Mouse (Mus musculus) liver, embryonic 14.5 days (tissue): ENCODE measurements around the gene Chd9. TPM values are rescaled to one million over a fixed set of nuclear protein-coding genes. Genes with fewer than 3 reads are reported as not detected.

Experiments used
- ATAC-seq: fragments of 200-750 bp; cut with Nextera tagmentation; 2 replicates; pipeline ENCODE4 v1.8.0; 2017; ENCODE audit warnings: moderate number of reproducible peaks, mild to moderate bottlenecking, moderate library complexity; ENCODE audit not compliant: insufficient read depth
- DNase-seq, 3 experiments: peaks; one replicate each; pipeline ENCODE4 v3.0.0-alpha.2; 2012 to 2013; ENCODE audit warnings: low read depth in 3 of 3, low spot score in 3 of 3
- H3K27ac ChIP-seq: fragments of 300-500 bp; sonication (generic); 2 replicates; pipeline ENCODE4 v1.5.1; 2014; ENCODE audit warnings: moderate library complexity, mild to moderate bottlenecking, control low read depth, inconsistent platforms
- H3K27me3 ChIP-seq: fragments of 300-500 bp; sonication (generic); 2 replicates; pipeline ENCODE4 v1.6.1; 2014; ENCODE audit warnings: mild to moderate bottlenecking, low read length, moderate library complexity; ENCODE audit not compliant: control insufficient read depth, insufficient read depth
- H3K36me3 ChIP-seq: fragments of 300-500 bp; sonication (generic); replicated peaks from 2 replicates; pipeline ENCODE4 v1.6.1; 2014; ENCODE audit warnings: low read depth; ENCODE audit not compliant: control insufficient read depth, insufficient read depth
- H3K4me1 ChIP-seq, 2 experiments: fragments of 200-500 bp in 1 of 2; fragments of 300-500 bp in 1 of 2; sonication (generic) in 1 of 2; replicated peaks; 2 replicates each; pipeline ENCODE4 v1.6.1; 2012 to 2014; ENCODE audit warnings: antibody characterized with exemption in 1 of 2, inconsistent platforms in 1 of 2, low read length in 1 of 2; ENCODE audit not compliant: control insufficient read depth in 2 of 2, insufficient read depth in 2 of 2
- H3K4me2 ChIP-seq: fragments of 300-500 bp; sonication (generic); 2 replicates; pipeline ENCODE4 v1.6.1; 2014; ENCODE audit warnings: low read depth, mild to moderate bottlenecking, control low read depth, moderate library complexity
- H3K4me3 ChIP-seq, 2 experiments: fragments of 200-500 bp in 1 of 2; fragments of 300-500 bp in 1 of 2; sonication (generic) in 1 of 2; 2 replicates each; pipeline ENCODE4 v1.5.1; 2012 to 2014; ENCODE audit warnings: low read depth in 2 of 2, low read length in 2 of 2, mild to moderate bottlenecking in 2 of 2, control low read depth in 1 of 2, inconsistent platforms in 1 of 2, moderate library complexity in 1 of 2; ENCODE audit not compliant: insufficient read depth in 1 of 2
- H3K9ac ChIP-seq: fragments of 300-500 bp; sonication (generic); replicated peaks from 2 replicates; pipeline ENCODE4 v1.6.1; 2014; ENCODE audit warnings: mild to moderate bottlenecking, control low read depth, moderate library complexity
- H3K9me3 ChIP-seq: fragments of 300-500 bp; sonication (generic); 2 replicates; pipeline ENCODE4 v1.6.1; 2016; ENCODE audit warnings: low read length, mixed read lengths; ENCODE audit not compliant: control insufficient read depth
- CTCF ChIP-seq: IDR thresholded peaks from 2 replicates; pipeline ENCODE4 v1.5.1; 2016; ENCODE audit warnings: antibody characterized with exemption, low read depth, control low read depth
- EP300 ChIP-seq: IDR thresholded peaks from 2 replicates; pipeline ENCODE4 v1.6.1; 2016; ENCODE audit warnings: antibody characterized with exemption, low read depth
- WGBS: fragments of 180-500 bp; shearing (Covaris S2); extraction: QIAGEN DNeasy Blood & Tissue Kit; methylation state at CpG from one replicate; pipeline ENCODE4 v1.1.7; 2014; ENCODE audit not compliant: insufficient replicate concordance; 5-methylcytosine and 5-hydroxymethylcytosine counted together
- polyA plus RNA-seq, 2 experiments: library from polyadenylated mRNA; depleted of rRNA in 1 of 2; stranded (reverse) in 1 of 2; unstranded in 1 of 2; fragments of >200 nt; fragmentation: Nextera tagmentation in 1 of 2; extraction: Ambion mirVana in 1 of 2; gene quantifications; 2 replicates each; pipeline versions ENCODE4 v1.2.1 to v1.2.3; 2012 to 2014

Chd9 gene
- polyA plus RNA-seq, 2 experiments: 6.4 to 12.2 TPM

DNA sequence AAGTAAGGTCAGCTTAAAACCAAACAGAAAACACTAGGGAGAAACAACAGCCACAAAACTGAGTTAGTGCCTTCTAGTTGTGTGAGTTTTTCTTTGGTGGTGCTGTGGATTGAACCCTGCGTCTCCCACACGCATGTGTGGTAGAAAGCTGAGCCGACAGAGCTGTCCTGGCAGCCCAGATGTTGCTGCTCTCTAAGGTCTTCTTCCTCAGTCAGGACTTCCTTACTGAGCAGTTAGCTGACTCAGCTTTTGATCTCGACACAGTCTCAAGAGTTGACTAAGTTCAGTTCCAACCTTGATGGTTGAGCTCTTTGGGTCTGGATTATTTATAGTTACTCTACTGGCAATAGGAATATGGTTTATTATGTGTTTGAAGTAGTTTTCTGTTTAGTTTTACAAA, 133.5 kb downstream of the Chd9 start:
- Histone ChIP-seq H3K36me3 (no peaks in the 10 kb centered on the region; the same call in 1 of the 2 replicates), H3K4me1 (0 out of 4 replicates have a peak, but pooled peaks cover 0 to under 1% of the 10 kb centered on the region in 2 experiments), H3K9ac (no peak overlapping the region), H3K9me3 (no peaks in the 10 kb centered on the region), H3K27me3 (no peaks in the 10 kb centered on the region), H3K4me3 (no peak overlapping the region), H3K27ac (no peak overlapping the region), H3K4me2 (no peak overlapping the region)
- 32% methylated on average over 4 of the region's 4 CpGs for WGBS
- no peak for TF ChIP-seq CTCF
- TF ChIP-seq EP300: no peak
- DNase-seq (no peak), ATAC-seq (no peak)

DNA sequence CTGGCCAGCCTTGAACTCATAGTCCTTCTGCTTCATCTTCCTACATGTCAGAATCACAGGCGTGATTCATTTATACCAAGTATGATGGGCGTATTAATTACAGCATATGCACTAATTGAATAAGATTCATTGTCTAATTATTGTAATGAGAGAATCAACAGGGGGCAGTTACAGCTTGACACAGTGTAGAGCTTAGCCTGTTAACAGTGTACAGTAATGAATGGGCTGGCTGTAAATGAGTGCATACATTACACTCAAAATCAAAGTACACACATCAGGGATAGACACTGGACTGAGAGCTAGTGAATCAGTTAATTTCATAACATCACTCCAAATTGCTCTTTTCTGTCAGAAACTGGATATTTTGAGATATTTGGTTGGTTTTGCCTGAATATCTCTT, 135.9 kb downstream of the Chd9 start:
- no peaks in the 10 kb centered on the region for H3K9me3 ChIP-seq
- ATAC-seq (no peak), DNase-seq (no peak)
- no peak overlapping the region for H3K4me3 ChIP-seq
- no peaks in the 10 kb centered on the region for H3K36me3 ChIP-seq
- H3K27me3 ChIP-seq: no peaks in the 10 kb centered on the region
- no peaks in the 10 kb centered on the region for H3K4me1 ChIP-seq
- H3K9ac ChIP-seq: no peak overlapping the region
- no peak overlapping the region for H3K4me2 ChIP-seq
- TF ChIP-seq CTCF: no peak
- no peak for TF ChIP-seq EP300
- 74% methylated on average over 2 of the region's 2 CpGs for WGBS
- no peak overlapping the region for H3K27ac ChIP-seq

- WGBS: 74% methylated on average over 9 of the region's 9 CpGs
Observed at GRCm38 (mm10) chr8:90965467-90966170, 137.5 kb downstream of the Chd9 start.

GRCm38 (mm10) chr8:90968307-90968706, 140.2 kb downstream of the Chd9 start:
- DNase-seq (no peak), ATAC-seq (peak; percentile 31; the same call in 1 of the 2 replicates)
- no peak overlapping the region for H3K4me2 ChIP-seq
- WGBS: 74% methylated on average over 4 of the region's 4 CpGs
- no peak overlapping the region for H3K27ac ChIP-seq
- H3K4me3 ChIP-seq: no peak overlapping the region
- TF ChIP-seq CTCF (no peak), EP300 (no peak)
- no peak overlapping the region for H3K9ac ChIP-seq
- no peaks in the 10 kb centered on the region for H3K4me1 ChIP-seq
- no peaks in the 10 kb centered on the region for H3K36me3 ChIP-seq
- no peaks in the 10 kb centered on the region for H3K9me3 ChIP-seq
- no peaks in the 10 kb centered on the region for H3K27me3 ChIP-seq

More at GRCm38 (mm10) chr8:90965467-90966170, 137.5 kb downstream of the Chd9 start:
- DNase-seq: no peak
- Histone ChIP-seq H3K4me2 (no peak overlapping the region), H3K27ac (no peak overlapping the region), H3K4me3 (no peak overlapping the region), H3K9me3 (no peaks in the 10 kb centered on the region), H3K27me3 (no peaks in the 10 kb centered on the region), H3K4me1 (no peaks in the 10 kb centered on the region), H3K36me3 (no peaks in the 10 kb centered on the region), H3K9ac (no peak overlapping the region)
- ATAC-seq: no peak
- TF ChIP-seq CTCF: no peak
- TF ChIP-seq EP300: no peak

GRCm38 (mm10) chr8:90976960-90977371, 148.8 kb downstream of the Chd9 start:
- H3K27ac ChIP-seq: no peak overlapping the region
- H3K4me3 ChIP-seq: no peak overlapping the region
- ATAC-seq (no peak), DNase-seq (peak in 2 of 3 experiments; percentile 14 to 28)
- H3K27me3 ChIP-seq: no peaks in the 10 kb centered on the region
- 17% methylated on average over 8 of the region's 8 CpGs for WGBS
- peaks cover 0 to 4% of the 10 kb centered on the region in 2 experiments; a peak in 2 of 4 replicates for H3K4me1 ChIP-seq
- no peak overlapping the region for H3K9ac ChIP-seq
- peaks cover 5% of the 10 kb centered on the region; the same call in 1 of the 2 replicates for H3K36me3 ChIP-seq
- TF ChIP-seq EP300 (no peak), CTCF (no peak)
- no peaks in the 10 kb centered on the region for H3K9me3 ChIP-seq
- H3K4me2 ChIP-seq: no peak overlapping the region
